Mouse (Mus musculus) E14TG2a.4 (cell line): Measurements from ENCODE around the gene 2900026A02Rik.

ENCODE experiments used
- H3K27me3 ChIP-seq: 2 replicates; pipeline ENCODE4 v1.6.1; 2014; ENCODE audit warnings: low read length, control low read depth; ENCODE audit not compliant: insufficient read depth
- H3K36me3 ChIP-seq: 2 replicates; pipeline ENCODE4 v1.6.1; 2014; ENCODE audit warnings: low read length, control low read depth; ENCODE audit not compliant: insufficient read depth
- H3K4me1 ChIP-seq: replicated peaks from 2 replicates; pipeline ENCODE4 v1.6.1; 2014; ENCODE audit warnings: low read depth, low read length, control low read depth
- H3K4me3 ChIP-seq: replicated peaks from 2 replicates; pipeline ENCODE4 v1.5.1; 2014; ENCODE audit warnings: mild to moderate bottlenecking, low read length
- H3K9me3 ChIP-seq: 2 replicates; pipeline ENCODE4 v1.6.1; 2014; ENCODE audit warnings: low read length, control low read depth
- CTCF ChIP-seq: conservative IDR thresholded peaks from 2 replicates; pipeline ENCODE4 v1.5.1; 2014; ENCODE audit warnings: low read length
- NANOG ChIP-seq: IDR thresholded peaks from 2 replicates; pipeline ENCODE4 v1.6.1; 2014; ENCODE audit warnings: borderline replicate concordance, low read length, mixed read lengths
- POU5F1 ChIP-seq: IDR thresholded peaks from 2 replicates; pipeline ENCODE4 v1.6.1; 2014; ENCODE audit warnings: low read length, borderline replicate concordance

2900026A02Rik gene

GRCm38 (mm10) chr5:113090077-113090690 lies 130.9 kb downstream of the 2900026A02Rik start:
- Histone ChIP-seq H3K27me3 (no peaks in the 10 kb centered on the region), H3K4me3 (peak overlapping the region; percentile 50), H3K4me1 (peaks cover 40% of the 10 kb centered on the region), H3K36me3 (peaks cover 20% of the 10 kb centered on the region), H3K9me3 (no peaks in the 10 kb centered on the region)
- TF ChIP-seq POU5F1 = no peak
- TF ChIP-seq NANOG = no peak
- TF ChIP-seq CTCF = no peak

DNA sequence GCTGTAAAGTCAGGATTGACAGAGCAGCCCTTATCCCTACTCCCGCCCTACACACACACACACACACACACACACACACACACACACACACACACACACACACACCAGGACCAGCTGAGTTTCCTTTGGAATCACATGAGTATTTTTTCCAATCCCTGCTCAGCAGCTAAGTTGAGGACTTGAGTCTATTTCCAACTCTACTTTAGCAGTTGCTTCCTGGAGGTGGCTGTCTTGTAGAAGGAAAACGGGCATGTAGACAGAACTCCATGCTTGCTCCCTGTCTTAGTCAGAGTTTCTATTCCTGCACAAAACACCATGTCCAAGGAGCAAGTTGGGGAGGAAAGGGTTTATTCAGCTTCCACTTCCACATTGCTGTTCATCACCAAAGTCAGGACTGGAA lies 133.6 kb downstream of the 2900026A02Rik start:
- Histone ChIP-seq H3K9me3 (no peaks in the 10 kb centered on the region), H3K27me3 (no peaks in the 10 kb centered on the region), H3K4me1 (peaks cover 42% of the 10 kb centered on the region), H3K36me3 (peaks cover 11% of the 10 kb centered on the region), H3K4me3 (no peak overlapping the region)
- no peak for TF ChIP-seq NANOG
- TF ChIP-seq CTCF = no peak
- TF ChIP-seq POU5F1 = no peak

- TF ChIP-seq NANOG (no peak), POU5F1 (no peak), CTCF (no peak)
- no peak overlapping the region for H3K4me3 ChIP-seq
- peaks cover 40% of the 10 kb centered on the region for H3K4me1 ChIP-seq
- H3K9me3 ChIP-seq = no peaks in the 10 kb centered on the region
- H3K27me3 ChIP-seq = no peaks in the 10 kb centered on the region
- peaks cover 9% of the 10 kb centered on the region for H3K36me3 ChIP-seq
Observed at GRCm38 (mm10) chr5:113086990-113087389, 134.0 kb downstream of the 2900026A02Rik start.

DNA sequence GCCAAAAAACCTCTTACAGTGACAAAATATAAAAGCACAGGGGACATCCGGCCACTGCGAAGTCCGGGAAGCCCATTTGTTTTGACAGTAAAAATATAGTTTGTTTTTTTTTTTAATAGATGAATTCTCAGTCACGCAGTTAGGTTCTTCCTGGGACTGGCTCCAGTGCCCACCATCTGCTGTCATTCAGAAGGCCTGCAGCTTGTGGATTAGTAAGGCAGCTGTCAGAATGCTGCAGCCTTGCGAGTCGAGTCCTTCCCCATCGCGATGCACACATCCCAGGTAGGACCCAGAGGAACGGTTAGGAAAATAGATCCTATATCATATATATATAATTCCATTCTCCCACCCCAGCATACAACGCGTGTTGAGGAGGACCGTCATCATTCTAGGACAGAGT lies 134.6 kb downstream of the 2900026A02Rik start:
- no peaks in the 10 kb centered on the region for H3K9me3 ChIP-seq
- no peak for TF ChIP-seq NANOG
- no peak for TF ChIP-seq CTCF
- TF ChIP-seq POU5F1 = no peak
- peaks cover 9% of the 10 kb centered on the region for H3K36me3 ChIP-seq
- H3K4me3 ChIP-seq = no peak overlapping the region
- H3K4me1 ChIP-seq = peaks cover 38% of the 10 kb centered on the region
- H3K27me3 ChIP-seq = no peaks in the 10 kb centered on the region; the same call in 1 of the 2 replicates

GRCm38 (mm10) chr5:113085931-113086330 lies 135.1 kb downstream of the 2900026A02Rik start:
- TF ChIP-seq CTCF = no peak
- no peak for TF ChIP-seq NANOG
- TF ChIP-seq POU5F1 = no peak
- no peaks in the 10 kb centered on the region for H3K9me3 ChIP-seq
- peaks cover 33% of the 10 kb centered on the region for H3K4me1 ChIP-seq
- peaks cover 9% of the 10 kb centered on the region for H3K36me3 ChIP-seq
- no peaks in the 10 kb centered on the region; the same call in 1 of the 2 replicates for H3K27me3 ChIP-seq
- H3K4me3 ChIP-seq = no peak overlapping the region

DNA sequence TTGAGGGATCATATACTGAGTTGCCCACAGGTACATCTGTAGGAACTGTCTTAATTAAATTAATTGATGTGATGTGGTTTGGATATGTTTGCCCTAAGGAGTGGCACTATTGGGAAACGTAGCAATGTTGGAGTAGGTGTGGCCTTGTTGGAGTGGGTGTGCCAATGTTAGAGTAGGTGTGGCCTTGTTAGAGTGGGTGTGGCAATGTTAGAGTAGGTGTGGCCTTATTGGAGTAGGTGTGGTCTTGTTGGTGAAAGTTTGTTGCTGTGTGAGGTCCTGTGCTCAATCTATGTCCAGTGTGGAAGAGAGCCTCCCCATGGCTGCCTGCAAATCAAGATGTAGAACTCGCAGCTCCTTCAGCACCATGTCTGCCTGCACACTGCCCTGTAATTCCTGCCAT lies 136.7 kb downstream of the 2900026A02Rik start:
- TF ChIP-seq CTCF = no peak
- TF ChIP-seq NANOG = no peak
- TF ChIP-seq POU5F1 = no peak
- Histone ChIP-seq H3K9me3 (no peaks in the 10 kb centered on the region), H3K36me3 (peaks cover 2% of the 10 kb centered on the region; the same call in 1 of the 2 replicates), H3K4me3 (no peak overlapping the region), H3K4me1 (peaks cover 30% of the 10 kb centered on the region), H3K27me3 (peaks cover 3% of the 10 kb centered on the region; the same call in 1 of the 2 replicates)

DNA sequence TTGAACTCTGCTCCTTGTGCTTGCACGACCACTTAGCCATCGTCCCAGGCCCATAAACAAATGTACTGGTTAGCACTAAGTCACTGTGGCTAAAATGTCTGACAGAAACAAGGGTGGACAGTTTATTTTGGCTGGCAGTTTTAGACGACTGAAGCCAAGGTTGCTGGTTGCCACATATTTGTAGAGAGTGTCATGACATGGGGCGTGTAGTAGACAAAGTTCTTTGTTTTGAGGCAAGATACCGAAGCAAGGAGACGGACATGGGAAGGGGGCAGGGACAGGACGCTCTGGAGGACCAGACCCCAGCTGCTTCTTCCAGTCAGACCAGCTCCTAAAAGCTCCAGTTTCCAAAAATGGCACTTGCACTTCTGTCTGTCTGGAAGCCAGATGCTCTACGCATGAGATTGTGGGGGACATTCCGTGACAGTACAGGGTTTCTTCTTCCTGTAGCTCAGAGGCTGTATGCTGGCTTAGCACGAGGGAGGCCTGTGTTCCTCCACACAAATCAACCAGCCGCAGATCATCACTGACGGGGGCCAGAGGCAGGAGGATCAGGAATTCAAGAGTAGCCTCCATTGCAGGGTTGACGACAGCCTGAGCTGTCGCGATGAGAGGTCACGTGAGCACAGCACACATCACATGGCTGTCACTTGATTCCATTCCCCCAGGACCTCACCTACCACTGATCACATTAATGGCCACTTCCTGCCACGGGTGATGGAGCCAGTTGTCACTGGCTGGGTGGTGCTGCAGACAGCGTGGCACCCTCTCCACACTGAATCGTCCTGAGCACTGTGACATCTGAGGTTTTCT lies 138.5 kb downstream of the 2900026A02Rik start:
- TF ChIP-seq NANOG (no peak), POU5F1 (no peak), CTCF (no peak)
- Histone ChIP-seq H3K27me3 (peaks cover 8% of the 10 kb centered on the region), H3K36me3 (no peaks in the 10 kb centered on the region), H3K9me3 (no peaks in the 10 kb centered on the region), H3K4me1 (peaks cover 33% of the 10 kb centered on the region), H3K4me3 (no peak overlapping the region)

DNA sequence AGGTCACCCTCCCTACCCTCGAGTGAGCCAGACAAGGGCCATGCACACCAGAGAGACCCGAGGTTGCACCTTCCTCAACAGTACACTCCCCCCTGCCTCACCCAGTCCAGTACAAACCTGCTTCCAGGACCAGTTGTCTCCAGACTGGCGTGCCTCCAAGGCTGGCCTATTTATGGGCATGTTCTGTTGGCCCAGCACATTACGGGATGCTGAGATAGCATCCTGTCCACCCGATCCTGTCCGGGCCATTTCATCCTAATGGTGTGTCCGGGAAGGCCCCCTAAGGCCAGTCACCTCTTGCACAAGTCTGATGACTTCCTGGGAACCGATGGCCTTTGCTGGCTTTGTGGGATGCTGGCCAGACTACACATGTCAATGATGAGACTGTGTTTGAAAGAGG lies 139.6 kb downstream of the 2900026A02Rik start, which contains the start of gene Crybb3:
Gene Crybb3, minus strand, starts transcription at position 146 of the 400 bp plus-strand sequence.
- no peak for TF ChIP-seq NANOG
- no peak for TF ChIP-seq CTCF
- no peak for TF ChIP-seq POU5F1
- Histone ChIP-seq H3K27me3 (peaks cover 19% of the 10 kb centered on the region), H3K4me1 (peaks cover 40% of the 10 kb centered on the region), H3K9me3 (no peaks in the 10 kb centered on the region), H3K4me3 (peak within 1 kb of the TSS; percentile 48), H3K36me3 (no peaks in the 10 kb centered on the region)
